Mouse (Mus musculus) brain, embryonic 14.5 days (tissue): ENCODE measurements at regions not wholly inside any gene's neighbourhood (a gene's known extent, or its start where the extent isn't known, plus 50 kb on each side); places are given as distances from the start of the nearest gene placed in this dataset.

Experiments used
- DNase-seq: peaks from one replicate; pipeline ENCODE4 v3.0.0-alpha.2; 2011; ENCODE audit warnings: low read depth
- CTCF ChIP-seq: fragments of 200-500 bp; IDR thresholded peaks from 2 replicates; pipeline ENCODE4 v1.5.1; 2012; ENCODE audit warnings: inconsistent platforms, mild to moderate bottlenecking, moderate library complexity, borderline replicate concordance; ENCODE audit not compliant: insufficient read depth, insufficient read length; ENCODE audit errors: extremely low read depth
- POLR2A ChIP-seq: fragments of 200-500 bp; IDR thresholded peaks from 2 replicates; pipeline ENCODE4 v1.6.1; 2012; ENCODE audit warnings: mild to moderate bottlenecking, inconsistent platforms, borderline replicate concordance; ENCODE audit not compliant: poor library complexity, insufficient read depth, insufficient read length, severe bottlenecking; ENCODE audit errors: extremely low read depth

DNA sequence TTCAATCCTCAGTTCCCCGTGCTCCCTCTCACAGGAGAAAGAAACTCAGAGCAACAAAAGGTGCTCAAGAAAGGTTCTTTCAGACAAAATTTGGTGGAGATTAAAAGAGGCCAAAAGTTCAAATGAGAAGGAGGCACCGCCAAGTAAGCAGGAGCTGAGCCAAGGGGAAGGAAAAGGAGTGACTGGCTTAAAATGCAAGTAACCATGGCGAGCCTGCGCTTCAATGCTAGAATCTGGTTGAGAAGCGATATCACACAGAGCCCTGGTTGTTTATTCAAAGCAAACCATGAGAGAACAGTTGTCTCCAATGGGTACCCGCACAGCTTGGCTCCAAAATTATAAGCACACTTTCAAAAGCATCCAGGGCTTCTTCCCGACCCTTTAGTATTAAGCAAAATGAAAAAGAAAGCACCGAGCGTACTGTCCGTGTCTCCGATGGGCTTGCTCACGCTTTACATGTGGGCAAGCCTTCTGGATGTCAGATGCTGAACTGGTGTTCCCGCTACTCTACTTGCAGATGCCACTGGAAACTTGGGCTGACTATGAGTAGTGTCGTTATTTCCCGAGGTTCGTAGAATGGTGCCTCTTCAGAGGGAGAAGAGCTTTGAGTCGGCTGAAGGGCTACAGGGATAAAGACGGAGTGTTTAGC is 552.9 kb upstream of the Id4 start:
- TF ChIP-seq POLR2A (no peak), CTCF (no peak)
- DNase-seq: peak; percentile 90

GRCm38 (mm10) chr13:47709323-47709722 is 551.7 kb upstream of the Id4 start:
- no peak for DNase-seq
- no peak for TF ChIP-seq CTCF
- TF ChIP-seq POLR2A: no peak

- no peak for DNase-seq
- TF ChIP-seq CTCF (no peak), POLR2A (no peak)
Measured at GRCm38 (mm10) chr13:47712507-47712906, 548.5 kb upstream of the Id4 start.

- TF ChIP-seq POLR2A (no peak), CTCF (no peak)
- no peak for DNase-seq
Measured at GRCm38 (mm10) chr13:47716265-47716664, 544.8 kb upstream of the Id4 start.

DNA sequence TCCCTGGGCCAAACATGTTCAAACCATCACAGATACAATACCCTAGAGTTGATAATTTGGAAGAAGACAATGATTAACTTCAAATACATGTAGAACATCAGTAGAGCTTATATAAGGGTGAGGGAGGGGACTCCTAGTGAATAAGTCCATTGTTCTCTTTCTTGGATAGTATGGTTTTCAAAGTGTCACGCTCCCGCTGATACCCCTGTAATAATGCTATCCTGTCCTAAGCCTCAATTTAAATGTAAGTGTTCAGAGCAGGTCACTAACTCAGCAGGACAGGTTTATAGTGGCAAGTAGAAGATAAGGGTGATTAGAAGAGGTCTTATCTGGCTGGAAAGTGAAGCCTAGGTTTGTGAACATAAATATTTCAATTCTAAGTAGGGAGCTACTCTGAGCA is 540.4 kb upstream of the Id4 start:
- no peak for TF ChIP-seq CTCF
- TF ChIP-seq POLR2A: no peak
- DNase-seq: no peak

DNA sequence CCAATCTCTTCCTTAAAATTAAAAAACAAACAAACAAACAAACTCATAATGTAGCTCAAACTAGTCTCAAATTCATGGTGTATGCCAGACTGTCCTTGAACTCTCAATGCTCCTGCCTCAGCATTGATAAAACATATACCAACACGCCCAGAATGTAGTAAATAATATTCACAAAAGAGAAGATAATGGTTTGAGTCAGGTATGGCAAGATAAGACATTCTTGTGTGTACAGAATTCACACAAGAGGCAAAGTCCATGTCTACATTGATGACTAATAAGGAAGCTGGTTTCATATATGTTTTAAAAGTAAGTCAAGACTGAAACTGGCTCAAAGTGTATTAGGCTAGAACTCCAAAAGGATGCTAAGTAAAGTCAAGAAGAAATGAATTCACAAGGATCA is 526.6 kb upstream of the Id4 start:
- TF ChIP-seq POLR2A: no peak
- no peak for TF ChIP-seq CTCF
- DNase-seq: no peak

DNA sequence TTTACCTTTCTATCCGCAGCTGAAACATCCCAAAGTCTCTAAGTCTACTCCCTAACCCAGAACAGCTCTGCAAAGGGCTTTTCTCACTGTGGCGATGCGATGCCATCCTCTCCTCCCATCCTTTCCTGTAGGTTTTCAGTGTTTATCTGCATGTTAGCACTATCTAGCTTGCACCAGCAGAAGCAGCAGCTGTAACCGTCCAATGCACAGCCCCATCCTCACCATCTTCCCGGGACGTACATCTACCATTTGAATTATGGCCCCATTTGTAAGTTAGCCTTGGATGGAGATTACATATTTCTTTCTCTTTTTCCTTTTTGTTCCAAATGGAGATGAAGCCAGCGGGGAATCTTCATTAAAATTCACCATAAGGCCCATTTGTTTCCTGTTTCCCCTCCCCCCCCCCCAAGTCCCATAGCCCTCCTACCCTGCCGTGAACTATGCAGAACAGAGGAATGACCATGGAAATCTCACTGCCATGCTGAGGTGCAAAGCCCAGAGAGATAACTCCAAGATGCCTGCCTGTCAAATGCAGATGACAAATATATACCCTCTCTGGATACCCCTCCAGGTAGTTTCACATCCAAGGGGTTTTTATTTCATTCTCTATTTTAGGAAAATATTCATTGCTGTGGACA is 525.5 kb upstream of the Id4 start:
- DNase-seq: no peak
- TF ChIP-seq POLR2A: no peak
- TF ChIP-seq CTCF: no peak

- DNase-seq: peak; percentile 40
- no peak for TF ChIP-seq POLR2A
- TF ChIP-seq CTCF: no peak
Measured at GRCm38 (mm10) chr13:47748906-47749305, 512.1 kb upstream of the Id4 start.

DNA sequence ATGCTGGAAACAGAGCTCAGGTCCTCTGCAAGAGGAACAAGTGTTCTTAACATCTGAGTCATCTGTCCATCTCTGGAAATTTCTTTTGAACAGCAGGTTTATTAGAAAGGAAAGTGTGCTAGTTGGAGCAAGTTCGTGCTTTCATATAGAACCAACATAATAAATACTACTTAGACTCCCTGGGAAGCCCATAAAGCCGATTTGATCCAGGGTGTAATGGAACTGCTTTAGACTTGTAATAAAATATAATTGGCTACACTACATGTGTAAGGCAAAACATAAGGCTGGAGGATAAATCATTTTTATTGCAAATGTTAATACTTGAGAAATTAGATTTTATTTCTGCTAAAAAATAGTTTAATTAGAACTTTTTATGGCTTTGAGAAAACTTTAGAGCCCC is 510.0 kb upstream of the Id4 start:
- TF ChIP-seq POLR2A: no peak
- TF ChIP-seq CTCF: no peak

GRCm38 (mm10) chr13:47764802-47765597 is 496.0 kb upstream of the Id4 start:
- TF ChIP-seq POLR2A: no peak
- no peak for TF ChIP-seq CTCF
- peak; percentile 75 for DNase-seq

More for the DNA sequence above, 510.0 kb upstream of the Id4 start:
- no peak for DNase-seq

GRCm38 (mm10) chr13:47768963-47769527 is 492.0 kb upstream of the Id4 start:
- peak; percentile 37 for DNase-seq
- TF ChIP-seq CTCF (no peak), POLR2A (no peak)

GRCm38 (mm10) chr13:47777206-47778099 is 483.6 kb upstream of the Id4 start:
- TF ChIP-seq POLR2A (no peak), CTCF (no peak)
- peak; percentile 56 for DNase-seq
